Mouse (Mus musculus) urinary bladder, adult 2 months (tissue): ENCODE results near the gene Fgfr2. TPM values are rescaled to one million over a fixed set of nuclear protein-coding genes. Genes with fewer than 3 reads are reported as not detected.

Experiments
- DNase-seq: peaks from one replicate; pipeline ENCODE4 v3.0.0; 2022; ENCODE audit warnings: low spot score
- polyA plus RNA-seq: library from polyadenylated mRNA; depleted of rRNA; stranded (reverse); fragments of >200 nt; gene quantifications from 2 replicates; pipeline ENCODE4 v1.2.3, GENCODE M21; 2012

The Fgfr2 gene
- polyA plus RNA-seq, 1 experiment, result 80.2 TPM

- DNase-seq, result peak; percentile 47
These were observed 2352.4 kb downstream of the Fgfr2 start for GRCm38 (mm10) chr7:130770707-130771106.

DNA sequence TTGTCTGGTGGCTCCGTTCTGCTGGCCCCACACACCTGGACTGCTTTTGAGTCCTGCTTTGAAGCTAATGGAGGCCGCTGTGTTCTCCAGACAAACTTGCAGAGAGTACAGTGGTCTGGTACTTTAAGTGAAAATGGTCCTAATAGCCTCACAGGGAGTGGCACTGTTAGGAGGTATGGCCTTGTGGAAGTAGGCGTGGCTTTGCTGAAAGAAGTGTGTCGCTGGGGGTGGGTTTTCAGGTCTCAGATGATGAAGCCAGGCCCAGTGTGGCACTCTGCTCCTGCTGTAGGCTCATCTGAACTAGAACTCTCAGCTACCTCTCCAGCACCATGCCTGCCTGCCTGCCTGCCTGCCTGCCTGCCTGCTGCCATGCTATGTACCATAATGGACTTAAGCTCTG, 2355.0 kb downstream of the Fgfr2 start:
- DNase-seq, result no peak

DNA sequence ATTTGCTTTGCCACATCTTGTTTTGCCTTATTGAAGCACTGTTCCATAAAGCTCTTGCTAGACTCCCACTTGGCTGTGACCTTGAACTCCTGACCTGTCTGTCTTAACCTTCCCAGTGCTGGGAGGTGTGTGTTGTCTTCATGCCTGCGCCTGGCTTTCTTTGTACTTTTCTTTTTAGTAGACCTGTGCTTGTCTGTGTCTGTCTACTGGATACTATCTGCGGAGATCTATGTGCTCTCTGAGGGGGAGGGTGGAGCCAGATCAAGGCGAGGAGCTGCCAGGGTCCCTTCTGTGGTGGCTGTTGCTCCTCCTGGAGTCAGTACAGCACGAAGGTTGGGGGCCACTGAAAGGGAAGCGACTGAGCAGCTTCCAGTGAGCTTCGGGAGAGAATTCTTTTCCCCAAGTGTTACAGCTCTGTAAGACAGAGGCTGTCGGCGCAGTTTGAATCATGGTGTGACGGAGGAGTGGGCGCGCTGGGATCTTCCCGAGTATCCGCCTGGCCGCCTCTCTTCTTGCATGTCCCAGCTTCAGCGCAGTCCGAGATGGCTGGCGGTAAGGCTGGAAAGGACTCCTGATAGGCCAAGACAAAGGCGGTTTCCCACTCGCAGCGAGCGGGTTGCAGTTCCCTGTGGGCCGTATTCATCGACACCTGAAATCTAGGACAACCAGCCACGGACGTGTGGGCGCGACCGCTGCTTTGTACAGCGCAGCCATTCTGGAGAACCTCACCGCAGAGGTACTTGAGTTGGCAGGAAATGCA, 2356.6 kb downstream of the Fgfr2 start:
- no peak for DNase-seq

- no peak for DNase-seq
These were observed 2359.0 kb downstream of the Fgfr2 start for GRCm38 (mm10) chr7:130764160-130764559.

- no peak for DNase-seq
These were observed 2360.9 kb downstream of the Fgfr2 start for GRCm38 (mm10) chr7:130762071-130762897.

GRCm38 (mm10) chr7:130757326-130757865, 2365.8 kb downstream of the Fgfr2 start:
- DNase-seq, result no peak

DNA sequence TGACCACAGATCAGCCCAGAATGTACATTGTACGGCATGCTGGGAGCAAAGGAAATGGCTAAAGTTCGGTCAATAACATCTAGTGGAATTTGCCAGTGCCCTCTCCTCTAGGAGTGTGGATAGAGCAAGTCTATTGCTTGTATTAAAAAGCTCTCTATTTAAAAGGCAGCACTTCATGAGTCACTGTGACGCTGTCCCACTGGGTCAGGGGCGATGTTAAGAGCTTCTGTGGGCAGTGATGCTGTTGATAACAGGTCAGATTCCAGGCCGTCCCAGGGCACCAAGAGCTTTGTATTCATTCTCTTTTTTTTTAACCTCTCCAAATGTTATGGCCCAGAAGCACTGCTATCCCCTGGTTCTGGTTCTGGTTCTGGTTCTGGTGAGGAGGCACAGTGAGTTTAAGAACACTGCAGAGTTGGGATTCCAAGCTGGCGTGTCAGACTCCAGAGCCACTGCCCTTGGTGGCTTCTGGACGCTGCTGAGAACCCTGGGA, 2366.8 kb downstream of the Fgfr2 start:
- DNase-seq, result no peak

DNA sequence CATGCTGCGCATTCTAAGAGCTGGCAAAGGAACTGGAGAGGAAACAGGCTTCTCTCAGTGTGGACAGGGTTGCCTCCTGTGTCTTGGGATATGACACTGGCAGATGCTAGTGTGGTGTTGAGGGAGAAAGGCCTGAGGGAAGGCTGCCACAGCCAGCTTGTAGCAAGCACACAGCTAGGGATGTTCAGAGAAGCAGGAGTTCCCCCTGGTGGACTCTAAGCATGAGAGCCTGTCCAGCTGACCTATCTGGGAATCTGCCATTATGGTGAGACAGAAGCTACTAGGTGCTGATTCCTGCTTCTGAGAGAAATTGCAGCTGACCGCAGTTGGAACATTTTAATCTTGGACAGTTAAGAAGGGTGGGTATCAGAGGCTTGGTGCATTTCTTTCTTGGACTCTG, 2368.4 kb downstream of the Fgfr2 start:
- no peak for DNase-seq

GRCm38 (mm10) chr7:130751678-130752077, 2371.5 kb downstream of the Fgfr2 start:
- DNase-seq, result no peak

DNA sequence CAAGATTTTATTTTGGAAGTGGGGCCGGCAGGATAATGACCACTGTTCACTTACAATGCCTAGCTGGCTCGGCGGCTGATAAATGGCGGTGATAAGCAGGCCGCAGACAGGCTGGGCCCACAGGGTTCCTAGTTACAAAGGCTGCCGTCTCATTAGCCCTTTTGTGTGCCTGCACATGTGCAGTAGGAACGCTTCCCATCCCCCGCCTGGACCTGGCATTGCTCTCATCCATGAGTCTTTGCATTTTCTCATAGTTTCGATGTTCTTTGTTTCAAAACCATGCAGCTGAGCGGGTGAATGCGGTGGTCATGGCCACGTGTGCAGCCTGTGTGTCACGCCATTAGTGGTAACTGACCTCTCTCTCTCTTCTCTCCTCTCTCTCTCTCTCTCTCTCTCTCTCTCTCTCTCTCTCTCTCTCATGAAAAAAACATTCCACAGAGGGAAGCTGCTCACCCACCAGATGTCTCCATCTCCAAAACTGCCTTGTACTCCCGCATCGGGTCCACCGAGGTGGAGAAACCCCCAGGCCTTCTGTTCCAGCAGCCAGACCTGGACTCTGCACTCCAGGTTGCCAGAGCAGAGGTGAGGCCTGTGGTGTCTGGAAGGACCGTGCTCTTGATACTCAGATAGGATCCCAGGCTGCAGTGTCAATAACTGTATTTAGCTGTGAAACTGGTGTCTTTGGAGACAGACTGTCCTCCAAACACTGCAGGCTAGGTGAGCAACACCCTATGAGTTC, 2372.2 kb downstream of the Fgfr2 start:
- no peak for DNase-seq

GRCm38 (mm10) chr7:130749165-130749564, 2374.0 kb downstream of the Fgfr2 start:
- DNase-seq, result no peak

DNA sequence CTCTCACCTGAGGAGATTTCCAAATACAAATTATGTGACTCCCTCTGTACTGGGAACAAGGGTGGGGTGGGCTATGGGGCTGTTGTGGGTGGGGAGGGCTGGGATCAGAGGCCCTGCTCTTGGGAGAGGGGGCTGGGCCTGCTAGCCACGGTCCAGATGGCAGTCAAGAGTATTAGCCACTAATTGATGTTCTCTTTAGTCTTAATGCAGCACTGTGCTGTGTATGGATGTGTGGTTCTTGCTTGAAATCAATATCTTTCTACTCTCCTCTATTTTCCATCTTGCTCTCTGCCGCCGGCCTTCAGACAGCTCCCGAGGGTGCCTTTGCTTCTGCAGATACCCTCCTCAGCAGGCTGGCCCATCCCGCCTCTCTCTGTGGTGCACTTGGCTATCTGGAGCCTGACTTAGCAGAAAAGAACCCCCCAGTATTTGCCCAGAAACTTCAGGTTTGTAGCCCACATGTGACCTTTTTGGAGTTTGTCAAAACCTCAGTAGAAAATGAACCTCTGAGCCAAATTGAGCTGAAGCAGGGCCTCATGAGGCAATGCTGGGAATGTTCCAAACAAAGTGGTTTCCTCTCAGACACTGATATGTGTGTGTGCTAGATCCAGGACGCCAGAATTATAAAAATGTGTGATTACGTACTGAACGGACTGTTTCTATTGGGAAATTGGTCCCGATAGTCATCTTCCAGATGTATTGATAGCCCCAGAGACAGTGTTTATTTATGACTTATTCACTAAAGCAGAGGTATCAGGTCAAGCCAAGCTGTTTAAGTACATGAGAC, 2379.7 kb downstream of the Fgfr2 start:
- DNase-seq, result no peak

- DNase-seq, result no peak
These were observed 2382.1 kb downstream of the Fgfr2 start for GRCm38 (mm10) chr7:130741099-130741498.

DNA sequence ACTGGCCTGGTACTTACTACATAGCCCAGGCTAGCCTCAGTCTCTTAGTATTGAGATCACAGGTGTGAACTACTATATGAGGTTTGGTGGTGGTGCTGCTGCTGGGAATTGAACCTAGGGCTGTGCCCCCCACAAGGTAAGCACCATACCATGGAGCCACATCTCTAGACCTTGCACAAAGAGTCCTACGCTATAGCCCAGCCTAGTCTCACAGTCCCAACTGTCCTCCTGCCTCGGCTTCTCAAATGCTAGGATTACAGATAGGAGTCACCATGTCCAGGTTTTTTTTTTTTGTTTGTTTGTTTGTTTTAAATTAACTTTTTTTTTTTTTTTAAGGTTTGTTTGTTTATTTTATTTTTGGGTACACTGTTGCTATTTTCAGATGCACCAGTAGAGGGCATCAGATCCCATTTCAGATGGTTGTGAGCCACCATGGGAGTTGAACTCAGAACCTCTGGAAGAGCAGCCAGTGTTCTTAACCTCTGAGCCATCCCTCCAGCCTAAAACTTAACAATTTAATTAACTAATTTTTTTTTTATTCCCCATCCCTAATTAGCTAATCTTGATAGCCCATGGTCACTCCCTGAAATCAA, 2388.9 kb downstream of the Fgfr2 start:
- no peak for DNase-seq

GRCm38 (mm10) chr7:130733423-130733822, 2389.7 kb downstream of the Fgfr2 start:
- no peak for DNase-seq

GRCm38 (mm10) chr7:130732908-130733307, 2390.2 kb downstream of the Fgfr2 start:
- DNase-seq, result no peak

DNA sequence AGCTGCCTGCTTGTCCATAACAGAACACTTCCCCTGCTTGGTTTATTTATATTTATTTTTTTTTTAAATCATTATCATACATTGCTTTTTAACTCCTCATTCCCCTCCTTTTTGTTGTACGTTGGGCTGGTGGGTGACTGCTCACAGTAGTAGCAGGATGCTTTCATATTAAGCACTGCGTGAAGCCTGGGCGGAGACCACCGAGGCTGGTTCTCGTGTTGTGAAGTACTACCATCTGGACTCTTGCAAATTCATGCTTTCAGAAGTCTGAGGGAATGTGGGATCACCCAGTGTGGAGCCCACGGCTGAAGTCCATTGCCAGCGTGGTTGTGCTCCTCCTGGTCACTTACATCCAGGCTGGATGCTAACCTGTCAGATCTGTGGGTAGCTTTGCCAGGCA, 2391.4 kb downstream of the Fgfr2 start:
- DNase-seq, result no peak

DNA sequence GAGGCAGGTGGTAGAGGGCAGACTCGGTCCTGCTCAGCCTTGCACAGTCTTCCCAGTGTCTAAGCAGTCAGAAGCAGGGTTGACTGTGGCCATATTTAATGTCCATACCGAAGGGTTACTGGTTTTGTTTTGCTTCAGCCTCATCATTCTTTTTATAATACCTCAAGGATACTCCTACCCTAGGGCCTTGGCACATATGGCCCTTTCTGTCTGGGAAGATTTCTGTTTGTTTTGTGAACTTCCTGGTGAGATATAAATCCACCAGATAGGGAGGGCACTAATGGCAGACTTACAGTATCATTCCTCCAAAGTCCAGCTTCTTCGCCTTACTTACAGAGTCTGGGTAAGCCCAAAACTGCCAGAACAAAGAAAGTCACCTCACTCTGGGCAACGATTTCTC, 2395.6 kb downstream of the Fgfr2 start:
- DNase-seq, result no peak

DNA sequence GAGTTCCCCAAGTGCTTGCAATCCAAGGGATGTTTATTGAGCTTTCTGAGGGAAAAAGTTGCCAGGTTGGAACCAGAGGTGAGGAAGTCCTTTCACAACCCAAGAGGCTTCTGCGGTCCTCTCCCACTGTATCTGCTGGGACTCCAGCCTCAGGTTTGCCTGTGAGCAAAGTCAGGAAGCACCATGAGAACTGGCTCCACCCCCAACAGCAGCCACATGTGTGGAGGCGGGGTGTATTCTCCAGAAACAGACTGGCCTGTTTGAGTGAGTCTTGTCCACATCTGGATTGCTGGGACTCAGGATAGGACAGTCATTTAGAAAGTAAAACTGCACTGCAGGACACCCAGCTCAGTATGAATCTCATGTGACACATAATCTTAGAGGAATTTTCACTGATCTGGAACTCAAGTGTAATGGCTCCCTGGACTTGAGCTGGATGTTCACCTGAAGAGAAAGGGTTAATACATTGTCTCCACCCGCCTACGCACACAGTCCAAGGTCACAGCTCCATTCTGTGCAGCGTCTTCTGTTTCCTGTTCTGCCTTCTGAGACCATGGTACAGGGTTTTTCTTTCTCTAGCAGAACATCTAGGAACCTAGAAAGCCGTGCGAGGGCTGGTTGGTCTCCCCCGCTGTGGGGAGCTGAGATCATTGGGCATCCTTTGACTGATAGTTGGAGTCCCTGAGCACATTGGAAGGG, 2396.3 kb downstream of the Fgfr2 start:
- no peak for DNase-seq

DNA sequence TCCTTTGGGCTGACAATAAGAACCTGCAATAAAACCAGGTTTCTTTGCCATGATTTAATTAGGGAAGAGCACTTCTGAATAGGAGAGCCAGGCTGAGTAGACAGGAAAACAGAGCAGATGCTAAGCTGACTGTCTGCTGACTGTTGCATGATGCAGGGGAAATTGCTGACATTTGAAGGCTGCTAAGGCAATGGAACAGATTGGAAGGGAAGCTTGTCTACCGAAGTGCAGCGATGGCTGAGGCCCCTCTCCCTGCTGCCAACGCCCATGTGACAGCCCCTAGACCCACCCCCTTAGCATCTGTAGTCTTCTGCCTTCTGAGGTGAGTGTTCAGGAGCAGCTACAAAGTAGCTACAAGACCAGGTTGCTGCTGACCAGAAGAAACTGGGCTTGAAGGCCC, 2397.0 kb downstream of the Fgfr2 start:
- DNase-seq, result no peak
